Mouse (Mus musculus) liver, embryonic 12.5 days (tissue): ENCODE results near the gene Nkapl. TPM values are rescaled to one million over a fixed set of nuclear protein-coding genes. Genes with fewer than 3 reads are reported as not detected.

Experiments
- ATAC-seq: fragments of 200-750 bp; cut with Nextera tagmentation; 2 replicates; pipeline ENCODE4 v1.8.0; 2017; ENCODE audit warnings: moderate number of reproducible peaks, mild to moderate bottlenecking, moderate library complexity
- H3K27ac ChIP-seq: fragments of 300-500 bp; sonication (generic); 2 replicates; pipeline ENCODE4 v1.5.1; 2016; ENCODE audit warnings: mild to moderate bottlenecking
- H3K27me3 ChIP-seq: fragments of 300-500 bp; sonication (generic); replicated peaks from 2 replicates; pipeline ENCODE4 v1.6.1; 2016; ENCODE audit warnings: mild to moderate bottlenecking, moderate library complexity
- H3K36me3 ChIP-seq: fragments of 300-500 bp; sonication (generic); 2 replicates; pipeline ENCODE4 v1.6.1; 2016; ENCODE audit warnings: mild to moderate bottlenecking, moderate library complexity
- H3K4me1 ChIP-seq: fragments of 300-500 bp; sonication (generic); 2 replicates; pipeline ENCODE4 v1.6.1; 2016
- H3K4me2 ChIP-seq: fragments of 300-500 bp; sonication (generic); 2 replicates; pipeline ENCODE4 v1.6.1; 2016; ENCODE audit warnings: mild to moderate bottlenecking, moderate library complexity
- H3K4me3 ChIP-seq: fragments of 300-500 bp; sonication (generic); 2 replicates; pipeline ENCODE4 v1.5.1; 2016; ENCODE audit warnings: mild to moderate bottlenecking, moderate library complexity
- H3K9ac ChIP-seq: fragments of 300-500 bp; sonication (generic); 2 replicates; pipeline ENCODE4 v1.6.1; 2016; ENCODE audit warnings: mild to moderate bottlenecking, moderate library complexity
- H3K9me3 ChIP-seq: fragments of 300-500 bp; sonication (generic); replicated peaks from 2 replicates; pipeline ENCODE4 v1.6.1; 2016; ENCODE audit warnings: mild to moderate bottlenecking, moderate library complexity
- WGBS: fragments of 180-500 bp; shearing (Covaris S2); methylation state at CpG from one replicate; pipeline ENCODE4 v1.1.7; 2016; ENCODE audit not compliant: insufficient replicate concordance; 5-methylcytosine and 5-hydroxymethylcytosine counted together
- microRNA counts: library from miRNA; unstranded; fragments of <30 nt; microRNA quantifications from one replicate; lab custom pipeline; 2017
- microRNA-seq: library from miRNA; unstranded; fragments of <30 nt; microRNA quantifications from one replicate; pipeline ENCODE4, GENCODE M21; 2017
- polyA plus RNA-seq: library from polyadenylated mRNA; unstranded; fragments of >200 nt; fragmentation: Nextera tagmentation; extraction: Ambion mirVana; gene quantifications from 2 replicates; pipeline ENCODE4 v1.2.1, GENCODE M21; 2016

Nkapl gene
- polyA plus RNA-seq, 1 experiment from 2014 or later = 0.43 TPM

- peak overlapping the region; percentile 56 for H3K4me2 ChIP-seq
- no peaks in the 10 kb centered on the region for H3K9me3 ChIP-seq
- 18% methylated on average over 6 of the region's 6 CpGs for WGBS
- H3K9ac ChIP-seq = peak overlapping the region; percentile 59
- H3K4me1 ChIP-seq = peaks cover 77% of the 10 kb centered on the region
- peak overlapping the region; percentile 92 for H3K27ac ChIP-seq
- no peaks in the 10 kb centered on the region for H3K36me3 ChIP-seq
- no peaks in the 10 kb centered on the region for H3K27me3 ChIP-seq
- ATAC-seq = peak; percentile 95
- no peak overlapping the region for H3K4me3 ChIP-seq
Observed at GRCm38 (mm10) chr13:21418865-21419264, 49.4 kb downstream of the Nkapl start.

GRCm38 (mm10) chr13:21417298-21418010 lies 50.9 kb downstream of the Nkapl start:
- Histone ChIP-seq H3K36me3 (no peaks in the 10 kb centered on the region), H3K4me3 (no peak overlapping the region), H3K4me1 (peaks cover 77% of the 10 kb centered on the region), H3K27me3 (no peaks in the 10 kb centered on the region), H3K27ac (peak overlapping the region; percentile 62), H3K9me3 (no peaks in the 10 kb centered on the region), H3K4me2 (no peak overlapping the region), H3K9ac (no peak overlapping the region)
- 81% methylated on average over 6 of the region's 6 CpGs for WGBS
- ATAC-seq = no peak

MicroRNAs encoded within 50 kb of the gene (microRNA counts, 519-probe panel; counts per million panel counts)
- 4,062 counts per million, percentile 78 among the panel's probes with 10 or more counts for microRNA mmu-miR-1896 (lab: Ali Mortazavi, UCI)

Small RNAs within 50 kb of the gene (microRNA-seq; reads per million reads assigned to microRNA genes)
- gene Mir1896 = not detected

Other genes starting within 250 kb of the Nkapl start
- gene Gpx5, start 175.8 kb downstream of the Nkapl start, polyA plus RNA-seq = not detected in 2 replicates
- gene Gpx6, start 156.4 kb downstream of the Nkapl start, polyA plus RNA-seq = not detected in 2 replicates
- gene Olfr1367, start 121.6 kb downstream of the Nkapl start, polyA plus RNA-seq = not detected in 2 replicates
- gene Zscan12, start 105.7 kb downstream of the Nkapl start, polyA plus RNA-seq = 5.5 and 5.8 TPM in 2 replicates
- 34.8 and 36.2 TPM in 2 replicates for gene Zkscan3, start 65.8 kb downstream of the Nkapl start, polyA plus RNA-seq
- gene Pgbd1, start 27.5 kb downstream of the Nkapl start, polyA plus RNA-seq = 1.6 and 2.1 TPM in 2 replicates
- 9.1 and 10.4 TPM in 2 replicates for gene Zscan26, start 14.8 kb downstream of the Nkapl start, polyA plus RNA-seq
- gene Zkscan4, start 10.4 kb upstream of the Nkapl start, polyA plus RNA-seq = 0.62 and 0.78 TPM in 2 replicates
- gene Gm10065, start 10.9 kb upstream of the Nkapl start, polyA plus RNA-seq = not detected in 2 replicates
- gene AK157302, start 26.7 kb upstream of the Nkapl start, polyA plus RNA-seq = 0.56 TPM in 2 replicates
- 4.7 and 6.3 TPM in 2 replicates for gene Gm11273, start 32.9 kb upstream of the Nkapl start, polyA plus RNA-seq
- 2.6 and 2.8 TPM in 2 replicates for gene Zkscan8, start 62.6 kb upstream of the Nkapl start, polyA plus RNA-seq
- gene Olfr1366, start 74.3 kb upstream of the Nkapl start, polyA plus RNA-seq = 0.05 TPM in 1 of 2 replicates, not detected in the other
- gene Olfr1535, start 91.4 kb upstream of the Nkapl start, polyA plus RNA-seq = not detected in 2 replicates
- not detected in 2 replicates for gene Olfr1364, start 113.2 kb upstream of the Nkapl start, polyA plus RNA-seq
- not detected in 2 replicates for gene Olfr1362, start 145.5 kb upstream of the Nkapl start, polyA plus RNA-seq
- gene Olfr11, start 174.0 kb upstream of the Nkapl start, polyA plus RNA-seq = not detected in 2 replicates
- not detected in 2 replicates for gene Olfr1361, start 194.9 kb upstream of the Nkapl start, polyA plus RNA-seq
- not detected in 2 replicates for gene Olfr1360, start 208.9 kb upstream of the Nkapl start, polyA plus RNA-seq
- not detected in 2 replicates for gene Olfr1359, start 229.6 kb upstream of the Nkapl start, polyA plus RNA-seq
- 1.5 and 1.7 TPM in 2 replicates for gene Hist1h2bl, start 247.6 kb upstream of the Nkapl start, polyA plus RNA-seq
- 13.8 and 17.6 TPM in 2 replicates for gene Hist1h2ai, start 247.9 kb upstream of the Nkapl start, polyA plus RNA-seq
- 8.3 and 14.2 TPM in 2 replicates for gene Hist1h3h, start 249.2 kb upstream of the Nkapl start, polyA plus RNA-seq